Mouse (Mus musculus): ENCODE measurements around the gene Gm19345. TPM values are rescaled to one million over a fixed set of nuclear protein-coding genes. Genes with fewer than 3 reads are reported as not detected.
A peak's percentile ranks its signal among the peaks of the same experiment; 100 is the strongest.

Gene Gm19345
- total RNA-seq, 2 experiments from 2014 or later = 3.0 to 3.3 TPM

DNA sequence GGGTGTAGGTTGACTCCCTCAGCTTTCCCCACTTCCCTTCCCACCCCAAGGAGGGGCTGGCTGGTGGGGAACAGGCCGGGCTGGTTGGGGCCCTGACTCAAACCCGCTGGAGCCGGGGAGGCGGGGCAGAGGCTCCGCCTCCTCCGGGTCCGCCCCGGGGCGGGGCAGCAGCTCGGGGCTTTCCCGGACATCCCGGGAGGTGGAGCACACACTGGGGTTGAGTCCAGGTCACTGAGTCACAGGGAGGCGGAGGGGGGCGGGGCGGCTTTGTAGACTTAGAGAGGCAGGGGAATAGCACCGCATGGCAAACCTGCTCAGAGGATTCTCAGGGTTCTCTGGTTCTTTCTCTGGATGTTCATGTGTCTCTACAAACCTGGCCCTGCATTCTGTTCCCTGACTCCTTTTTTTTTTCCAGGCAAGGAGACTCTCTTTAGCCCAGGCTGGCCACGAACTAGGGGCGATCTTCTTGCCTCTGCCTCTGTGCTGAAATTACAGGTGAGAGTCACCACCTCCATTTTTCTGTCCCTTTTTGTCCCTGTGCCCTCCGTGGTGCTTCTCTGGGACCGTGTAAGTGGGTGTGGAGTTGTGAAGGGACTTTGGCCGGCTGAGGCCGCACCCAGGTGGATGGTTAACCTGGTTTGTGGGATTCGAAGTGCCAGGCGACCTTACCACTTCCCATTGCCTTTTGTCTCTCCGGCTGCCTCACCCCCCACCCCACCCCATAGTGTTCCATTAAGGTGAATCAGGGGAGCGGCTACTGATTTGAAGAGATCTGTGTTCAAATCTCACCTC, 27.4 kb upstream of the Gm19345 start:
- DNase-seq (ENCODE audit: low spot score in 2 of 2) = no peak

DNA sequence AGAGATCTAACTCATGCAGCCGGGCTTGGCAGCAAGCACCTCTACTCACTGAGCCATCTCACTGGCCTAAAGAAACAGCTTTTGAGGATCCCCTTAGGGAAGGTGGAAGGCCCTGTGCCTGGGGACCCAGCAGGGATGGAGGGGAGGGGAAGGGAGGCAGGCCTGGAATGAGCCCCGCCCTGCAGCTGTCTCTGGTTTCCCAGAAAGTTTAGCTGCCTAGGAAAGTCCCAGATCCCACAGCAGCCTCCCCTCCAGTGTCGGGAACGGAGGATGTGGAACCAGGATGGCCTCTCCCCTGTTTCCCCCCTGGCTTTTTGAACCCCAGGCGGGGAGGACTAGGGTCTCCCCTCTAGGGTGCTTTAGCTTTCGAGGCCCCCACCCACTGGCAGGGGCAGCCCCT, 25.0 kb upstream of the Gm19345 start:
- DNase-seq (ENCODE audit: low spot score in 2 of 2) = no peak

- no peak for DNase-seq (ENCODE audit: low spot score in 2 of 2)
These were observed 22.1 kb upstream of the Gm19345 start for GRCm38 (mm10) chr7:19829694-19830093.

- peak in 1 of 2 experiments; percentile 39 for DNase-seq (ENCODE audit: low spot score in 2 of 2)
These were observed 21.1 kb upstream of the Gm19345 start for GRCm38 (mm10) chr7:19830682-19831156.

DNA sequence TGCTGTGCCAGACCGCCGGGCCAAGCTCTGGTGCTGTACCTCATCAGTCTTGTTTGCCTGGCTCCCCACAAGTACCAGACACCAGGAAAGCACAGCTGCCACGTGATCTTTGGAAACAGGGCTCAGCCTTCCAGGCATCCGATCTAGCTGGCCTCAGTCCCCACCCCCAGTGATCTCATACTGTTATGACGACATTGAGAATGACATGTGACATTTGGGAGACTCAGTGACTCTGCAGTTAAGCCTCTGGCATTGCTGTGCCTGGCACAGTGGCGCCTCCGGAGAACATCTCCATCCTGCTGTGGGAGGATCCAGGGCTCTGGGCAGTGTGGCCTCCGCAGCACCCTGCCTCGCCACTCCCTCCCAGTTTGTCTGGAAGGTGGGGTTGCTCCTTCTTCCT, 20.0 kb upstream of the Gm19345 start:
- no peak for DNase-seq (ENCODE audit: low spot score in 2 of 2)

- DNase-seq (ENCODE audit: low spot score in 2 of 2) = no peak
These were observed 17.7 kb upstream of the Gm19345 start for GRCm38 (mm10) chr7:19834055-19834454.

DNA sequence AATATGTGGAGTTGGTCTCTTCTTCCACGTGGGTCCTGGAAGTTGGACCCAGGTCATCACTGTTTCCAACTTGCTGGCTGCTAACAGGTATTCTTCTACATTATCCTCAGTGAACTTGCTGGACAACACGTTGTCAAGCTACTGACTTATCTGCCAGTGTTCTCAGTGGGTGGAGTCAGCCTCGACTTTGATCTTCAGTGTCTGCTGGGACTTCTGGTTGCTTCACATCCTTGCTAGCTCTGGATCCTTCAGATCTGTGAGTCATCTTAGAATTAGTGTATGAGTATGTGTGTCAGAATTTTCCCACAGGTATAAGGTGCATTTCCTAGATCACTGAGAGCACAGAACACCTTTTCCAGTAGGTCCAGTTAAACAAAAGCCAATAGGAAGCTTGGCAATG, 15.0 kb upstream of the Gm19345 start:
- DNase-seq (ENCODE audit: low spot score in 2 of 2) = no peak

DNA sequence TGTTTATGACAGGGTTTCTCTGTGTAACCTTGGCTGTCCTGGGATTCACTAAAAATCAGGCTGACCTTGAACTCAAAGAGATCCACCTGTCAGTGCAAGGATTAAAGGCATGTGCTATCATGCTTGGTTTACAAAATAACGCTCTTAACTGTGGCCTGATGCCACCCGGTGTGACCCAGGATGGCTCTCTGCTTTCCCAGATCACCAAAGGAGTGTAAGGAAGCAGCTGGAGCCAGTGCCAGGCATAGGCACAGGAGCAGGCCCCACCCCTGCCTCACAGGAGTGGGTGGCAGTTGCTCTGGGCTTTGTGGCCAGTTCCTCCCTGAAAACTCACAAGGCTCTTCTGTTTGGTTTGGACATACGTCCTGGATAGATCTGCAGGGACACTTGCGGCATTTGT, 11.4 kb upstream of the Gm19345 start:
- no peak for DNase-seq (ENCODE audit: low spot score in 2 of 2)

- no peak for DNase-seq (ENCODE audit: low spot score in 2 of 2)
These were observed 10.9 kb upstream of the Gm19345 start for GRCm38 (mm10) chr7:19840936-19841335.

DNA sequence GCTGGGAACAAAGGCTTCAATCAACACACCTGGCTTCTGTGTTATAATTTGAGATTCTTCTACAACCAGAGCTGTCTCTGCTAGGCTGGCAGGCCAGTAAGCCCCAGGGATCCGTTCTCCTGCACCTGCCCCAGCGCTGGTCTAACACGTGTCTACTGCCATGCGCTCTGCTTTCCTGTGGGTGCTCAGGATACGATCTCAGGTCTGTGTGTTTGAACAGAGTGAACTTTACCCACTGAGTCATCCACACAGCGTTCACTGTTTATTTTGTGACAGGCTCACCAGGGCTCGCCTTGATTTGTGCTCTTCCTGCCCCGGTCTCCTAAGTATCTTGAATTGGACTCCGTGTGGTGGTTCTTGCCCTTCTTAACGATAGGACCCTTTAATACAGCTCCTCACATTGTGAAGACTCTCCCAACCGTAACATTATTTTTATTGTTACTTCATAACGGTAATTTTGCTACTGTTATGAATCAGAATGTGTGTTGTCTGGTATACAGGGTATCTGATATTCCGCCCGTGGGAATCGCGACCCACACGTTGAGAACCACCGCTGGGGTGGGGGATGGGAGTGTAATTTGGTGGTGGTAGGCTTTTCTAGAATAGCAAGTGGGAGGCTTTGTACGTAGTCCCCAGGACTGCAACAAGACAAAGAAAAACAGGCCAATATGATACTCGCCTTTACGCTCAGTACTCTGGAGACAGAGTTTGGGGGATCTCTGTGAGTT, 10.0 kb upstream of the Gm19345 start:
- no peak for DNase-seq (ENCODE audit: low spot score in 2 of 2)

DNA sequence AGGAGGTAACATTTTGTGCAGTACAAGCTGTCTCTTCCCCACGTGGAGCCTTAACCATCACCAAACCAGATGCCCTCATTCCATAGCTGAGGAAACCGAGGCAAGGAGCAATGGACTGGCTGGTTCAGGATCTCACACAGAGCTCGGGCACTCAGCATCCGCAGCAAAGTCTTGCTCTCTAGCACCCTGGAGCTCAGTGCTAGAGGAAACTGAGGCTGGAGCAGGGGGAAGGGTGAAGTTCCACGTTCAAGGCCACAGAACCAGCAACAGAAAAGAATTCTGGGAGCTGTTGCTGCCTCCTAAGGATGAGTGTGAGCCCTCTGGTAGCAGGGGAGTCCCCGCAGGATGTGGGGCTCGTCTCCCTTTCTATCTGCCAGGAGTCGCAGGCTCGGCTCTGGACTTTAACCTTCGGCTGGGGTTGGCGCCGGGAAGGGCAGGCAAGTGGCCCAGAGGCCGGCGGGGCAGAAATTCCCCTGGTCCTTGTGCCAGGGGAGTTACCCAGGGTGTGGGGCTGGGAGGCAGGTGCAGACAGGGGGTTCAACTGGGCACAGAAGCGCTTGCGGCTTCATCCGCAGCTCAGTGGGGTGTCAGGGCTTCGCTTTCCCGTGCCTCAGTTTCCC, 8.8 kb upstream of the Gm19345 start:
- no peak for DNase-seq (ENCODE audit: low spot score in 2 of 2)

- peak; percentile 35 to 49 for DNase-seq (ENCODE audit: low spot score in 2 of 2)
These were observed 8.2 kb upstream of the Gm19345 start for GRCm38 (mm10) chr7:19843561-19843960.

DNA sequence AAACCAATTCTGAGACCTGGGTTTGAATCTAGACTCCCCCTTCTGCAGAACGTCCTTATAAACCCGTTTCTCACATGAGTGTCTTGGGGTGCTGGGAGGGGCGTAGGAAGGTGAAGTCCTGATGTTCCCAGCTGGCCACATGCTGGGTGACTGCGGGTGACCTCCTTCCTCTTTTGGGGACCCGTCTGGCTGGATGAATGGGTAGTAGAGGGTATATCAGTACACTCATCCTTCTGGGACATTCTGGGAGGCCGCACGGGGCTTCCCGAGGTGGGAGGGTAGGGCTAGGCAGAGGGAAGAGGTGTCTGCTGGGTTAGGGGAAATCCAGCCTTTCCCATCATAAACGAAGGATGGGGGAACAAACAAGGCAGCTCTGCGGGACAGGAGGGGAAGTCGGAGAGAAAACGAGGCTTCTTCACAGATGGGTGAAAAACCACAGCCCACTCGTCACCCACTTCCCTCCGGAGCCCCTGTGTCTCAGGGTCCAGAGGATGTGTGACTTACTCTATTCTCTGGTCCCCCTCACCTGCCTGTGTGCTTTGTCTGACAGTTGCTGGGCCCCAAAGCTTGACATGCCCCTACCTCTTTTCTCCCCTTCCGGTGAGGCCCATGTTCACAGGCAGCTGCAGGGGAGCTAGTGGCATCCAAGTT, 7.2 kb upstream of the Gm19345 start:
- DNase-seq (ENCODE audit: low spot score in 2 of 2) = no peak

DNA sequence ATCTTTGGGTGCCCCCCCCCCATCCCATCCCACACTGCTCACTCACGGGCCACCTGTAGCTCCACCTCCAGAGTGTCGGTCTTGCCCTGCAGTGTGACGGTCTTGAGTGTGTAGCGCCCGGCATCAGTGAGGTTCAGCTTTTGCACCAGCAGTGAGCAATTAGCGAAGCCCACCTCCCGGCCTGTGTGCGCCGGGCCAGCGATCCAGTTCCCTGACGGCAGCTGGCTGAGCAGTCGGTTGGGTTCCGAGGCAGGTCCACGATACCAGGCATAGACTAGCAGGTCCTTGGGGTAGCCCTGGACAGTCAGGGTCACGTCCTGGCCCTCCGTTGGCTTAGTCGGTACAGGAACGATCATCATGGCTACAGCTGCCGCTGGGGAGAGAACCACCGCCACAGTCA, 1.7 kb downstream of the Gm19345 start:
- DNase-seq (ENCODE audit: low spot score in 2 of 2) = no peak

DNA sequence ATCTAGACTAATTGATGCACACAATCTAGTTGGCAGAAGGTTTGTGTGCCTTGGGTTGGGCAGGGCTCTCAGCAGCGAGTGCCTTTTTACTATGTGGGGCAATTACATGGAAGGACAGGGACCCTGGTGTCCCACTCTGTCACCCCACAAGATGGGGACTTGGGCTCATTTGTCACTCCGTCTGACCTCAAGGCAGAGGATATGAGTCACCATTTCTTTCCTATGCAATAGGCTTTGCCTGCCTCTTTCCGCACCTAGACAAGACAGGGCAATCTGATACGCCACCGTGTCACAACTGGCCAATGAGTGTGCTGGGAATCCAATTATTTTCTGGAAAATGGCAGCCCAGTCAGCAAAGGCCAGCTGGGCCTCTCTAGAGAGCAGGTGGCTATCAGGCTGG, 3.9 kb downstream of the Gm19345 start:
- DNase-seq (ENCODE audit: low spot score in 2 of 2) = no peak

GRCm38 (mm10) chr7:19856283-19856682, 4.5 kb downstream of the Gm19345 start:
- no peak for DNase-seq (ENCODE audit: low spot score in 2 of 2)

DNA sequence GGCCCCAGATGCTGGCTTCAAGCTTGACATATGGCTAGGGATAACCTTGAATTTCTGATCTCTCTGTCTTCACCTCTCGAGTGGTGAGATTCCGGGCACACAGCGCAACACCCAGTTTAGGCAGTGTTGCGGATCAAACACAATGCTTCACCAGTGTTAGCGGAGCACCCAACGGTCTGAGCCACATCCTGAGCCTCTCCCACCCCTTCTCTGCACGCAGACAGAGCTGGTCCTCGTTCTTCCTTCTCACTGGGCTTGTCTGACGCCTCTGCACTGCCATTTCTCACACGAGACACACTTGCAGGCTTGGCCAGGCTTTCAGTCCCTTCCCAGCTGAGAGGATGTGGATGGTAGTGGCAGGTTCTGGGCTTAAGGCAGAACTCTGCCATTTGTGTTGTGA, 7.9 kb downstream of the Gm19345 start:
- no peak for DNase-seq (ENCODE audit: low spot score in 2 of 2)

DNA sequence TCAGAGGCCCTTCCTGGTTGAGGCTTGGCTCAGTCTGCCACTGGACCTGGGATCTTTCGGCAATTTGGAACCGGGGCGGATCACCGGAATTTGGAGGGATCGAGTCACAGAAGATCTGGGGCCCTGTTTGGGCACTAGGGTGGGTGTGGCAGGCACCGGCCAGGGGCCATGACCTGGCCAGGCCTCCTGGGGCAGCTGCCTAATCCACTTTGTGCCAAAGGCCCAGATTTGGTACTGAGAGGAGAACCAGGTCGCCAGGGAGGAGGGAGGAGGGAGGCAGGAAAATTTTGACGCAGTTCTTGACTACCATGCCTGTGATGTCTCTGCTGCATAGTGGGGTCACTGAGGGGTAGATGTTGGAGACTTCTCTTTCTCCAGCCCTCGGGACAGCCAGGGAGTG, 9.4 kb downstream of the Gm19345 start, which contains the start of gene Ceacam16:
Gene Ceacam16 (minus strand): TSS at position 101 of the 400 bp plus-strand sequence.
- no peak for DNase-seq (ENCODE audit: low spot score in 2 of 2)

DNA sequence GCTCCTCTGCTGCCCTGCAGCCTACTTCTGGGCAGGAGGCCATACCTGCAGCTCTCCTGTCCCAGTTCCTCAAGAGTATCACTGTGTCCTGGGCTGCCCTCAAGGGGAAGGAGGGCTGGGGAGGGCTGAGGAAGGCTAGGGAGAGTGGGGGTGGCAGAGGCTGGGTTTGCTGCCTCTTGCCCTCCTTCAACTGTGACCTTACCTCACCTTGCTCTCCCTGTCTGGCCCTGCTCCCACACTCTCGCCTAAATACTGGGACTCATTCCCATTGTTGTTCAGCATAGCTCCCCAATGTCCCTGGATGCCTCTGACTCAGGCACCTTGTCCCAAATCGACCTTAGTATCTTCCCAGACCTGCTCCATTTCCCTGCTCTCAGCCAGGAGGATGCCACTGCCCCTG, 12.4 kb downstream of the Gm19345 start:
- DNase-seq (ENCODE audit: low spot score in 2 of 2) = no peak

GRCm38 (mm10) chr7:19865246-19866036, 13.6 kb downstream of the Gm19345 start:
- DNase-seq (ENCODE audit: low spot score in 2 of 2) = no peak

DNA sequence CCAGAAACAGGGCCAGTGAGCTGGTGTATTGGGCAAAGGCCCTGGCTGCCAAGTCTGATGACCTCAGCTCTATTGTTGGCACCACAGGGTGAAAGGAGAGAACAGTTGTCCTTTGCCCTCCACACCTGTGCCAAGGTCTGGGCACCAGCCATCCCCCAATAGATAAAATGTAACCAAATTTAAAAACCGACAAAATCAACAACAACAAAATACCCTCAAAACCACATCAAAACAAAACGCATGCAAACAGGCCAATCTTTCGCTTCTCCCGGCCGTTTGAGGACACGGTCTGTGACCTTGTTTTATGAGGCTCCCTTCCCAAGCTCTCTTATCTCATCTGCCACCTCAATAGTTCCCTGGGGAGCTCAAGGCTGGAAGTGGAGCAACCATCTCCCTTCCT, 14.7 kb downstream of the Gm19345 start:
- DNase-seq (ENCODE audit: low spot score in 2 of 2) = no peak
